ENCODE assay signal across 8 mouse cellular contexts in the genomic region with DNA sequence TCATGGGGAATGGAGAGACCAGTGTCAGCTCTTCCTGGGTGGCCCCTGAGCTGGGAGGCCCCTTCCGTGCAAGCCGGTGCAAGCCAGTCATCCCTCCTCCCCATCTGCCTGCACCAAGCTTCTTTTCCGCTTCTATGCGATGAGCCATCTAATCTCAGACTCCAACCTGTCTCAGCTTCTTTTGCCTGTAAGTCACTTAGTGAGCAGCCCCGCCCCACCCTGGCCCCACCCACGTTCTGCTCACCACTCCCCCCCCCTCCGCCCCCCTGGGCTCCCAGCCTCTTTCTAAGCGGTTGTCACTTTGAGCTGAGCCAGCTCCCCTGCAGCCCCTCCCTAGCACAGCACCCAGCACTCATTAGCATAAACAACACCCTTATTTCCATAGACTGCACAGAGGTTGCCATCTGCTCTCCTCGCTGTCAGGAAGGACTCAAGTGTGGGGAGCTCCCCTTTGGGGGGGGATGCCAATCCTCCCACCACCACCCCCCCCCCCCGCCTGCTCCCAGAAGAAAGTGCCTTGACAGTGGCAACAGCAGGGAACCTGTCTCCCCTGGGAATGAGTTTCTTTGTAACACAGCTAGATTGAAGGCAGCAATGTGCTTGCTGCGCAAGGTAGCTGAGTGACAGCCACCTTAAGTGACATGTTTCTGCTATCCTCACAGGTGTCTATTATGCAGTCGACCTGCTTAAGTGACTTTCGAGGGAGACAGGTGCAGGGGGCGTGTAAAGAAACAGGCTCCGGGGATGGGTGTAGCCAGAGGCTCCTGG.
DNase-seq lines count a peak whose midpoint lies in the region; ATAC-seq and TF ChIP-seq lines count a peak whose summit lies in the region.

No protein-coding gene starts in this region.

- H3K4me3 ChIP-seq in forebrain, embryonic 16.5 days (replicated peaks; ENCODE audit: low read length) = no peak overlapping the region
- H3K4me3 ChIP-seq in midbrain, embryonic 10.5 days = no peak overlapping the region
- no peak overlapping the region for H3K4me3 ChIP-seq in stomach, embryonic 16.5 days (replicated peaks; ENCODE audit: low read length)
- H3K4me3 ChIP-seq in cerebellum, adult 2 months (replicated peaks; ENCODE audit: insufficient read depth, low read depth, low read length) = no peak overlapping the region

- peak; percentile 66 for DNase-seq in left cerebral cortex, adult 11 months (ENCODE audit: low spot score)
- DNase-seq in left cerebral cortex, postnatal 4 days = no peak
- DNase-seq in midbrain, embryonic 10.5 days (ENCODE audit: low spot score) = peak; percentile 28
- no peak for DNase-seq in lung, postnatal 4 days
- no peak for DNase-seq in cerebellum, adult 2 months
- DNase-seq in lung, postnatal 36 days = no peak

- ATAC-seq in forebrain, embryonic 16.5 days = peak; percentile 96
- peak; percentile 76 for ATAC-seq in stomach, embryonic 16.5 days (ENCODE audit: insufficient read depth, low FRiP score)

- TF ChIP-seq CTCF in cerebellum, adult 2 months (IDR thresholded peaks at IDR 0.05; ENCODE audit: borderline replicate concordance, insufficient read depth, low read depth, low read length) = no peak

- H3K9me3 ChIP-seq in forebrain, embryonic 16.5 days (ENCODE audit: control insufficient read depth, low read length) = no peaks in the 10 kb centered on the region
- H3K9me3 ChIP-seq in midbrain, embryonic 10.5 days (replicated peaks) = peaks cover 8% of the 10 kb centered on the region; the same call in 1 of the 2 replicates
- 0 out of 2 replicates have a peak, but pooled peaks cover 5% of the 10 kb centered on the region for H3K9me3 ChIP-seq in stomach, embryonic 16.5 days (replicated peaks; ENCODE audit: control insufficient read depth, low read length)

- TF ChIP-seq POLR2A in cerebellum, adult 2 months (IDR thresholded peaks at IDR 0.05; ENCODE audit: borderline replicate concordance, insufficient read depth, low read length) = no peak

- peaks cover 23% of the 10 kb centered on the region for H3K4me1 ChIP-seq in forebrain, embryonic 16.5 days (replicated peaks; ENCODE audit: control insufficient read depth, insufficient read depth, low read length)
- H3K4me1 ChIP-seq in midbrain, embryonic 10.5 days = peaks cover 29% of the 10 kb centered on the region
- 0 out of 2 replicates have a peak, but pooled peaks cover 4% of the 10 kb centered on the region for H3K4me1 ChIP-seq in stomach, embryonic 16.5 days (ENCODE audit: control insufficient read depth, insufficient read depth, low read length)
- H3K4me1 ChIP-seq in cerebellum, adult 2 months (ENCODE audit: control insufficient read depth, insufficient read depth, low read length) = peaks cover 8% of the 10 kb centered on the region

- 6% methylated on average over 15 of the region's 15 CpGs for WGBS in forebrain, embryonic 16.5 days
- WGBS in midbrain, embryonic 10.5 days = 9% methylated on average over 15 of the region's 15 CpGs
- 7% methylated on average over 15 of the region's 15 CpGs for WGBS in stomach, embryonic 16.5 days
- 45% methylated on average over 15 of the region's 15 CpGs for WGBS in cerebellum, adult 2 months

- H3K4me2 ChIP-seq in forebrain, embryonic 16.5 days (ENCODE audit: low read length) = peak overlapping the region; percentile 19; the same call in 1 of the 2 replicates
- no peak overlapping the region for H3K4me2 ChIP-seq in stomach, embryonic 16.5 days (ENCODE audit: low read depth, low read length)

- no peaks in the 10 kb centered on the region for H3K36me3 ChIP-seq in forebrain, embryonic 16.5 days (ENCODE audit: control insufficient read depth, insufficient read depth)
- no peaks in the 10 kb centered on the region for H3K36me3 ChIP-seq in midbrain, embryonic 10.5 days
- H3K36me3 ChIP-seq in stomach, embryonic 16.5 days (ENCODE audit: control insufficient read depth, insufficient read depth, low read length) = no peaks in the 10 kb centered on the region

- intact Hi-C loops in left cerebral cortex, postnatal 4 days (cut with DNase I) = no loop called here

- peak overlapping the region; percentile 58 for H3K27ac ChIP-seq in forebrain, embryonic 16.5 days (ENCODE audit: low read length)
- H3K27ac ChIP-seq in midbrain, embryonic 10.5 days (replicated peaks) = no peak overlapping the region
- H3K27ac ChIP-seq in stomach, embryonic 16.5 days (ENCODE audit: low read length) = no peak overlapping the region
- no peak overlapping the region for H3K27ac ChIP-seq in cerebellum, adult 2 months (ENCODE audit: insufficient read depth, low read length)

- H3K27me3 ChIP-seq in forebrain, embryonic 16.5 days (replicated peaks; ENCODE audit: control insufficient read depth, insufficient read depth, low read length) = no peaks in the 10 kb centered on the region
- H3K27me3 ChIP-seq in midbrain, embryonic 10.5 days (ENCODE audit: low read depth, poor library complexity, severe bottlenecking) = peaks cover 42% of the 10 kb centered on the region
- no peaks in the 10 kb centered on the region for H3K27me3 ChIP-seq in stomach, embryonic 16.5 days (ENCODE audit: control insufficient read depth, insufficient read depth, low read length)
- no peaks in the 10 kb centered on the region for H3K27me3 ChIP-seq in cerebellum, adult 2 months (ENCODE audit: control insufficient read depth, insufficient read depth, low read length)

- H3K9ac ChIP-seq in forebrain, embryonic 16.5 days (replicated peaks; ENCODE audit: low read depth, low read length) = no peak overlapping the region
- H3K9ac ChIP-seq in stomach, embryonic 16.5 days (ENCODE audit: low read length) = no peak overlapping the region

Comparison
In these comparisons a context has a peak if more than half of its experiments do, and no peak if none do; other contexts are left out.
1. DNase-seq: peak in left cerebral cortex, adult 11 months (single experiment) and midbrain, embryonic 10.5 days (single experiment); none in left cerebral cortex, postnatal 4 days (single experiment), lung, postnatal 4 days (0 of 2), cerebellum, adult 2 months (0 of 2) and lung, postnatal 36 days (single experiment).